Mouse (Mus musculus): ENCODE results near the gene Dvl2. TPM values are rescaled to one million over a fixed set of nuclear protein-coding genes. Genes with fewer than 3 reads are reported as not detected.

Dvl2 gene
- total RNA-seq, 1 experiment, result 47.4 TPM

DNA sequence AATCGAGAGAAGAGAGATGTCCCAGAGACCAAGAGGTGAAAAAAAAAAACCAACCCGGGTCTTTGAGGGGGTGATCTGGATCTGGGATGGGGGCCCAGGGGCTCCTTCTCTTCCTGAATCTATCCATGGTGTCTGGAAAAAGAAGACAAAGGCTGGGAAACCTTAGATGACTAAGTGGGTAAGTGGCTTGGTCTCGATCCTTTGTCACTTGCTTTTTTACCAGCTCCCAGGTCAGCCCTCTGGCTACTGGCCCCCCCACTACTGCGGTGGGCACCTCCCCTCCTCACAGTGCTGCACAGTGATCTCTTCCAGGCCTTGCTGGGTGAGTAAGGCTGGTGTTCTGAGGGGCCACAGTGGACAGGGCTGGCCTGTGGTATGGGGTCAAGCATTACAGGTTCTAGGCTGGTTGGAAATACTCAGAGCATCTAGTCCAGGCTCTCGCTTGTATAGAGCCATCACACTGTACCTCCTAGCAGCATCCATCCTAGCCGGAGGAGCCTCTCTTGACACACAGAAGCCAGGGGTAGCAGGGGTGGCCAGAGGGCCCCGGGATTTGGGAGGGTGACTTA is 16.9 kb downstream of the Dvl2 start:
- Histone ChIP-seq H3K9ac (ENCODE audit: insufficient read depth, low read depth, low read length, poor library complexity, severe bottlenecking) (no peak overlapping the region), H3K36me3 (ENCODE audit: control insufficient read depth, insufficient read depth, low read length, poor library complexity, severe bottlenecking) (peaks cover 5% of the 10 kb centered on the region), H3K9me3 (ENCODE audit: control insufficient read depth, insufficient read depth, low read depth, low read length) (no peaks in the 10 kb centered on the region), H3K4me3 (ENCODE audit: insufficient read depth in 1 of 2, low read depth in 1 of 2, low read length in 2 of 2, poor library complexity in 1 of 2, severe bottlenecking in 1 of 2) (no peak overlapping the region), H3K27ac (ENCODE audit: insufficient read depth, low read depth, low read length, poor library complexity, severe bottlenecking) (no peak overlapping the region), H3K4me1 (ENCODE audit: control insufficient read depth in 2 of 2, insufficient read depth in 2 of 2, low read length in 2 of 2, poor library complexity in 1 of 2) (peaks cover 0 to 20% of the 10 kb centered on the region in 2 experiments; a peak in 1 of 4 replicates)
- no peak for DNase-seq (ENCODE audit: low read depth, low spot score)
- TF ChIP-seq ZC3H11A (IDR thresholded peaks at IDR 0.05; ENCODE audit: borderline replicate concordance, low read depth, low read length) (no peak), MAFK (IDR thresholded peaks at IDR 0.05; ENCODE audit: insufficient read depth, low read depth, low read length) (no peak), HCFC1 (IDR thresholded peaks at IDR 0.05; ENCODE audit: borderline replicate concordance, insufficient read depth, low read length) (no peak), CHD2 (IDR thresholded peaks at IDR 0.05; ENCODE audit: low read depth, low read length) (no peak), ZNF384 (IDR thresholded peaks at IDR 0.05; ENCODE audit: low read depth, low read length) (no peak)
- in situ Hi-C loops (cut with MboI; ENCODE audit: low sequenced_read_pairs in 2 of 2, unreplicated experiment in 2 of 2), result no loop called here

DNA sequence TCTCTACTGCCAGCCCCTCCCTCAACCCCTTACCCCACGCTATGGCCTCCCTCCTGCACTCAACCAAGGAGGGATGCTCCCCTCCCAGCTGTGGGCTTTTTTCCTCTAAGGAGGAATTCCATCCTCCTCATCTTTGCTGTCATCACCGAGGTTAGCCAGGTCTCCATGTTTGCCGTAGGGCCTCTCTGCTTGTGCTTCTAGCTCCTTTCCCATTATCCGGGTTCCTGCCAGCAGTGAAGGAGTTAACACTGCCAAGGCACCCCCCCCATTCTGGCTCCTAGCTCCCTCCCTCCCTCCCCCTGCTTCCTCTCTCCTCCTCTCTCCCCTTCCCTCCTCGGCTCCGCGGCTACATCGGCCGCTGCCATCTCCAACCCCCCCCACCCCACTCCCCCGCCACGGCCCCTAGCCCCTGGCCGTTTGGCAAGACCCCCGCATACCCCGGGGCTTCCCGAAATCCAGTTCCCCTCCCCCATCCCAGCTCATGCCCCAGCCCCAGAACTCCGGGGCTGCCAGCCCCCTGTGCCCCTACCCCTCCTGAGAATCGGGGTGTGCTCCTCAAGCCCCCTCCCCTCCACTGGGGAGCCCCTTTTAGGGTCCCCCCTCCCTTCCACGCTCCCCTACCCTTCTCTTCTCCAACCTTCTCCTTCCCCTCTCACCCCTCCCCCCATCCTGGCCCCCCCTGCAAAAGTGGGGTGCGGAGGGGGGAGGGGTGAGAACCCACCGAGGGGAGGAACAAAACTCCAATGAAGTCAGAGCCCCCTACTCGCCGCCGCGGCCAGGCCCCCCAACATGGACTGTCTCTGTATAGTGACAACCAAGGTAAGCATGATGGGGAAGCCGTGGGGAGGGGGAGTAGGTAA is 18.0 kb downstream of the Dvl2 start:
- in situ Hi-C loops (cut with MboI; ENCODE audit: low sequenced_read_pairs in 2 of 2, unreplicated experiment in 2 of 2), result no loop called here
- Histone ChIP-seq H3K27ac (ENCODE audit: insufficient read depth, low read depth, low read length, poor library complexity, severe bottlenecking) (0 out of 2 replicates have a peak overlapping the region, but pooled peaks have one; percentile 13), H3K36me3 (ENCODE audit: control insufficient read depth, insufficient read depth, low read length, poor library complexity, severe bottlenecking) (peaks cover 2% of the 10 kb centered on the region; the same call in 1 of the 2 replicates), H3K4me3 (ENCODE audit: insufficient read depth in 1 of 2, low read depth in 1 of 2, low read length in 2 of 2, poor library complexity in 1 of 2, severe bottlenecking in 1 of 2) (peak overlapping the region; percentile 10 to 73; a peak in 3 of 4 replicates), H3K9me3 (ENCODE audit: control insufficient read depth, insufficient read depth, low read depth, low read length) (no peaks in the 10 kb centered on the region), H3K4me1 (ENCODE audit: control insufficient read depth in 2 of 2, insufficient read depth in 2 of 2, low read length in 2 of 2, poor library complexity in 1 of 2) (peaks cover 0 to 20% of the 10 kb centered on the region in 2 experiments; a peak in 1 of 4 replicates), H3K9ac (ENCODE audit: insufficient read depth, low read depth, low read length, poor library complexity, severe bottlenecking) (peak overlapping the region; percentile 58; the same call in 1 of the 2 replicates)
- TF ChIP-seq ZC3H11A (IDR thresholded peaks at IDR 0.05; ENCODE audit: borderline replicate concordance, low read depth, low read length), result no peak
- TF ChIP-seq ZNF384 (IDR thresholded peaks at IDR 0.05; ENCODE audit: low read depth, low read length), result no peak
- no peak for TF ChIP-seq CHD2 (IDR thresholded peaks at IDR 0.05; ENCODE audit: low read depth, low read length)
- no peak for TF ChIP-seq HCFC1 (IDR thresholded peaks at IDR 0.05; ENCODE audit: borderline replicate concordance, insufficient read depth, low read length)
- TF ChIP-seq MAFK (IDR thresholded peaks at IDR 0.05; ENCODE audit: insufficient read depth, low read depth, low read length), result no peak
- no peak for DNase-seq (ENCODE audit: low read depth, low spot score)

DNA sequence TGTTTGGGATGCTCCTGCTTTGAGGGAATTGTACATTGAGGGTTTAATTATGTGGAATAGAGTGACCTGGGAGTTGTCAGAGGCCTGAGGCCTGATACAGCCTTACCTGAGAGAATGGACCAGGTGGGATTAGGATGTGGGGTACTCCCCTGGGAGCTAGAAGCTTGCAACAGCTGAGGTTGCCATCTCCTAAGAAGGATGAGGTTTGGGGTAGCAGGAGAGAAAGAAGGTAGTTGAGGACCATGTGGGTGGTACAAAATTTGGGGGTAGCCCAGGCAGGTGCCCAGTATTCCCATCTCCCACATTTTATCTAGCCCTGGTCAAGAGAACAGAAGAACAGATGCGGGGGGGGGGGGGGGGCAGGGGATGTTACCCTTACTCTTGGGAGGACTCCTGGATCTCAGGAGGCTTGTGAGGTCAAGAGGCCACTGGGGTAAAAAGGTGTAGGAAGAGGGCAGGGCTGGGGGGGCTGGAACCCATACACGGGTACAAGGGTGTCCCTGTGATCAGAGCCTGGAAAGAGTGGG is 19.2 kb downstream of the Dvl2 start:
- Histone ChIP-seq H3K36me3 (ENCODE audit: control insufficient read depth, insufficient read depth, low read length, poor library complexity, severe bottlenecking) (no peaks in the 10 kb centered on the region), H3K9me3 (ENCODE audit: control insufficient read depth, insufficient read depth, low read depth, low read length) (no peaks in the 10 kb centered on the region), H3K27ac (ENCODE audit: insufficient read depth, low read depth, low read length, poor library complexity, severe bottlenecking) (no peak overlapping the region), H3K4me1 (ENCODE audit: control insufficient read depth in 2 of 2, insufficient read depth in 2 of 2, low read length in 2 of 2, poor library complexity in 1 of 2) (peaks cover 0 to 17% of the 10 kb centered on the region in 2 experiments; a peak in 1 of 4 replicates), H3K9ac (ENCODE audit: insufficient read depth, low read depth, low read length, poor library complexity, severe bottlenecking) (no peak overlapping the region), H3K4me3 (ENCODE audit: insufficient read depth in 1 of 2, low read depth in 1 of 2, low read length in 2 of 2, poor library complexity in 1 of 2, severe bottlenecking in 1 of 2) (no peak overlapping the region)
- DNase-seq (ENCODE audit: low read depth, low spot score), result no peak
- no peak for TF ChIP-seq ZC3H11A (IDR thresholded peaks at IDR 0.05; ENCODE audit: borderline replicate concordance, low read depth, low read length)
- no peak for TF ChIP-seq ZNF384 (IDR thresholded peaks at IDR 0.05; ENCODE audit: low read depth, low read length)
- TF ChIP-seq CHD2 (IDR thresholded peaks at IDR 0.05; ENCODE audit: low read depth, low read length), result no peak
- no peak for TF ChIP-seq MAFK (IDR thresholded peaks at IDR 0.05; ENCODE audit: insufficient read depth, low read depth, low read length)
- TF ChIP-seq HCFC1 (IDR thresholded peaks at IDR 0.05; ENCODE audit: borderline replicate concordance, insufficient read depth, low read length), result no peak
- in situ Hi-C loops (cut with MboI; ENCODE audit: low sequenced_read_pairs in 2 of 2, unreplicated experiment in 2 of 2), result no loop called here

DNA sequence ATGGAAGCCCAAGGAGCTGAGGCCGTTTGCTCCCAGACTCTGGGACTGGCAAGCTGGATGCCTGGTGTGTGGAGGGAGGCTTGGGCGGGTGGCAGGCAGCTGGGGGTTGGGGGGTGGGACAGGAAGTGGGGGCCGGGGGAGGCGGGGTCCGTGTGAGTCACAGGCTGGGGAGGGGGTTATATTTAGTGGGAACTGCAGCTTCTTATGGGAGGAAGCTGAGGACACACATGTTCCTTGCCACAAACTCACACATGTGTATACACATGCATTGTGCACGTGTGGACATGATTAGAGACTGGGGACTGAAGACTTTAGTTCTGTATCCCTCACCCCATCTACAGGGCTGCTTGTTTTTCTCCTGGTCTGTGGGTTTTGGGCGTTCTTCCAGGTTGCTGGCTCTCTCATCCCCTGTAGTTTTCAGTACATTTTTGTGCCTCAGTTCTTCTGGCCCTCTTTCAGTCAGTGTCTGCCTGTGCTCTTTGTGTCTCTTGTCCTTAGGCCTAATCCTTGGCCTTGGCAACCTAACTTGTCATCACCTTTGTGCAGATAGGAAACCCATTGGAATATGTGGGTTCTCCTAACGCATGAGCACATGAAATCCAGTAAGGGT is 19.7 kb downstream of the Dvl2 start:
- in situ Hi-C loops (cut with MboI; ENCODE audit: low sequenced_read_pairs in 2 of 2, unreplicated experiment in 2 of 2), result no loop called here
- DNase-seq (ENCODE audit: low read depth, low spot score), result no peak
- H3K4me3 ChIP-seq (ENCODE audit: insufficient read depth in 1 of 2, low read depth in 1 of 2, low read length in 2 of 2, poor library complexity in 1 of 2, severe bottlenecking in 1 of 2), result no peak overlapping the region
- no peaks in the 10 kb centered on the region for H3K36me3 ChIP-seq (ENCODE audit: control insufficient read depth, insufficient read depth, low read length, poor library complexity, severe bottlenecking)
- TF ChIP-seq HCFC1 (IDR thresholded peaks at IDR 0.05; ENCODE audit: borderline replicate concordance, insufficient read depth, low read length) (no peak), ZNF384 (IDR thresholded peaks at IDR 0.05; ENCODE audit: low read depth, low read length) (no peak), CHD2 (IDR thresholded peaks at IDR 0.05; ENCODE audit: low read depth, low read length) (no peak), ZC3H11A (IDR thresholded peaks at IDR 0.05; ENCODE audit: borderline replicate concordance, low read depth, low read length) (no peak), MAFK (IDR thresholded peaks at IDR 0.05; ENCODE audit: insufficient read depth, low read depth, low read length) (no peak)
- H3K4me1 ChIP-seq (ENCODE audit: control insufficient read depth in 2 of 2, insufficient read depth in 2 of 2, low read length in 2 of 2, poor library complexity in 1 of 2), result peaks cover 0 to 17% of the 10 kb centered on the region in 2 experiments; a peak in 1 of 4 replicates
- H3K27ac ChIP-seq (ENCODE audit: insufficient read depth, low read depth, low read length, poor library complexity, severe bottlenecking), result no peak overlapping the region
- H3K9ac ChIP-seq (ENCODE audit: insufficient read depth, low read depth, low read length, poor library complexity, severe bottlenecking), result no peak overlapping the region
- H3K9me3 ChIP-seq (ENCODE audit: control insufficient read depth, insufficient read depth, low read depth, low read length), result no peaks in the 10 kb centered on the region

All from ES-E14 (cell line).